Mouse (Mus musculus) left cerebral cortex, postnatal 4 days (tissue): ENCODE data around the gene Slc22a12. TPM values are rescaled to one million over a fixed set of nuclear protein-coding genes. Genes with fewer than 3 reads are reported as not detected.
A peak's percentile ranks its signal among the peaks of the same experiment; 100 is the strongest.

Experiments
- DNase-seq: peaks from one replicate; pipeline ENCODE4 v3.0.0-alpha.2; 2022
- intact Hi-C: fragments of 180-260 bp; cut with DNase I; formaldehyde crosslinking; loops from one replicate; pipeline ENCODE4 v1.15.1; 2025
- microRNA-seq: library from miRNA; unstranded; fragments of <30 nt; microRNA quantifications from one replicate; pipeline ENCODE4 v1.2.0, GENCODE M21; 2022
- total RNA-seq, 2 experiments: library from RNA; stranded (reverse); gene quantifications; 2 replicates each; pipeline ENCODE4 v1.2.3; 2021

The Slc22a12 gene
- total RNA-seq, 2 experiments from 2014 or later = 0.30 TPM; not detected in 1

GRCm38 (mm10) chr19:6496462-6497149 is 46.2 kb downstream of the Slc22a12 start:
- no peak for DNase-seq
- intact Hi-C loops = no loop called here

DNA sequence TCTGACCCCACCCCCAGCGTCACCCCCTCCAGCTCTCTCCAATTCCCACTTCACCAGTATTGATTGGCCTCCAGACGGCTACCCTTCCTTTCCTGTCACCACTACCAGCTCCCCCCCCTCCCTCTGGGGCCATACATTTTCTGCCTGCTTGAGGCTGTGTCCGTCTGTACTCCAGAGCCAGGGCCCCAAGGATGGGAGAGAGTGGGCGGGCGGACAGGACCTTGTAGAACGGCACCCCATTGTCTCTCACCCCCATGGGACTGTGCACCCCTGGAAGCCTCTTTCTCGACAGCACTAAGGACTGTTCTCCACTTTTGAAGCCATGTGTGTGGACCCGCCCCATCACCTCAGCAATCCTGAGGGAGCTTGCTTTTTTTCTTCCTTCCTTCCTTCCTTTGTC is 47.1 kb downstream of the Slc22a12 start:
- intact Hi-C loops = no loop called here

DNA sequence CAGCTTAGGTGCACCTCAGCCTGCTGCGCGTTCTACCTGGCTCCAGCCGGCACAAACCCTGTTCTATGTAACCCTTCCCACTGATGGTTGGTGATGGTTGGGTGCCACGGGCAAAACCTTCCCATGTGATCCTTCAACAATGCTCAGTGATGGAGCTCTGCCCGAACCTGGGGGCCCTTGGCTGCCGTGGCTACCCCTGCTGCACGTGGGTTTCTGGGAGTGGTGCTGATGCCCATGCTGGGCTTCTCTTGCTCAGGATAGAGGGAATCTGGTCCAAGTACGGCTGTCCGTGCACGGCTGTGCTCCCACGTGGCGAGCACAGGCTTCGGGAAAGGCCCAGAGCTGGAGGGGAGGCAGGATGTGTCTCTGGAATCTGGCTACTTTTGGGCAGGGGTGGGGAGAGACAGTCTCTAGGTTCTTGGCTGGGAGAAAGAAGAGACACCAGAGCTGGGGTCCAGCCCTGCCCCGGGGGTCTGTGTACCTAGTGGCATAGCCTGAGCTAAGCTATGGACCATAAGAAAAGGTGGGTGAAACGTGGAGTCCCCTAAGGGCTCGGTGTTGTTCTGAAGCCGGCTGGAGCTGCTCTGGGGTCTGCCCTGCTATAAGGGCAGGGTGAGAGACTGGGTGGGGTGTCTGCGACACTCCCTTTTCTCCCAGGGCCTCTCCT is 48.2 kb downstream of the Slc22a12 start:
- intact Hi-C loops = no loop called here
- no peak for DNase-seq

More for the DNA sequence above, 47.1 kb downstream of the Slc22a12 start:
- no peak for DNase-seq

DNA sequence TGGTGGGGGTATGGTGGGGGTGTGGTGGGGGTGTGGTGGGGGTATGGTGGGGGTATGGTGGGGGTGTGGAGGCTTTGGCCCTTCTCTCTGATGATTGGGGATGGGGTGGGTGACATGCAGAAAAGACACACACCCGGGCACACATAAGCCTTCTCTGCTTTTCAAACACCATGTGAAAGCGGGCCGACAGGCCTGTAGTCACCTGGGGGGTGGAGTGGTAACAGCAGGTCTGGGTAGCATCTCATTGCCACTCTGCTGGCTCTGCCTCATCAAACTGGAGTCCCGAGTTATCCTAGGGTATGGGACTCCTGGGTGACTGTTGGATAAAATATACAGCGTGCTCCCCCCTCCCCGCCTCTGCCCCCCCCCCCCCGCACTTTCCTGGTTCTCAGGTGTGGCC is 48.8 kb downstream of the Slc22a12 start:
- intact Hi-C loops = no loop called here
- DNase-seq = no peak

DNA sequence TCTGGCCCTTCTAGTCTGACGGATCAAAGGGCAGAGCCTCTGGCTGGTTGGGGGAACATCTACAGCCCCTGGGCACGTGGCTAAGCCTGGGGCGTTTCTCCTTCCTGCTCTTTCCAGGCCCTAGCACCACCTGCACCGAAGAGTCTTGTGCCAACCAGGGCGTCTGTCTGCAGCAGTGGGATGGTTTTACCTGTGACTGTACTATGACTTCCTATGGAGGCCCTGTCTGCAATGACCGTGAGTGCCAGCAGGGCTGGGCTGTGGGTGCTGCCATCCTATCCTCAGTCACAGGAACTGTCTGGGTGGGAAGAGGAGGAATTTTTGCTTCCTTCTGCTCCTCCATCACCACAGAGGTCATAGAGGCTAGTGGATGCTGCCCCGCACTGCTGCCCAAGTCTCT is 49.6 kb downstream of the Slc22a12 start:
- DNase-seq = no peak
- intact Hi-C loops = loop anchor here (2.0 kb wide), 1 partner anchor 172 kb away; no protein-coding TSS in a partner anchor

GRCm38 (mm10) chr19:6492124-6492523 is 50.7 kb downstream of the Slc22a12 start:
- intact Hi-C loops = loop anchor here (2.0 kb wide), 1 partner anchor 173 kb away; no protein-coding TSS in a partner anchor

GRCm38 (mm10) chr19:6491538-6491937 is 51.3 kb downstream of the Slc22a12 start:
- intact Hi-C loops = no loop called here

More at GRCm38 (mm10) chr19:6492124-6492523, 50.7 kb downstream of the Slc22a12 start:
- DNase-seq = peak; percentile 86

DNA sequence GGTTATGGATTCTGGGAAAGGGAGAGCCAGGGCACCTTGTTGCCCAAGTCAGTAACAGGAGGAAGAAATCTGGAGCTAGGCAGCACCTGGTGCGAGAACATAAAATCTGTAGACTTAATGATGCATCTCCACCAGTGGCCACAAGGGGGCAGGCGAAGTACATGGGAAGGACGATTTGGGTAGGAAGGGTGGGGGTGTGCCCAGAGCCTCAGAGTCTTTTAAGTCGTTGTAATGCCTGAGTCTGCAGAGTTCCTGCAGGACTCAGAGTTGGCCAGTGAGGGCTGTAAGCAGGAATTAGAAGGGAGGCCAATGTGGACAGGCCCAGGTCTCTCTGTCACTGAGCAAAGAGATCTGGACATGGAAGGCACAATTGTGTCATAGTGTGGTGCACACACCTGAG is 53.8 kb downstream of the Slc22a12 start:
- peak; percentile 94 for DNase-seq
- intact Hi-C loops = no loop called here

More at GRCm38 (mm10) chr19:6491538-6491937, 51.3 kb downstream of the Slc22a12 start:
- DNase-seq = no peak

Small RNA genes within 50 kb of the gene (microRNA-seq; reads per million reads assigned to microRNA genes)
- not detected for gene Gm26460

Other genes with a start within 250 kb of the Slc22a12 start
- gene Cdc42bpg, start 236.6 kb downstream of the Slc22a12 start, total RNA-seq = 1 to 10 TPM; 5.0 to 5.7 TPM
- gene Men1, start 208.1 kb downstream of the Slc22a12 start, total RNA-seq = 10 to 100 TPM; 81.1 to 81.4 TPM
- gene Map4k2, start 201.9 kb downstream of the Slc22a12 start, total RNA-seq = 100 to 1,000 TPM in 1 of 2 experiments, 10 to 100 TPM in 1; 91.7 to 102 TPM
- gene Sf1, start 179.3 kb downstream of the Slc22a12 start, total RNA-seq = 100 to 1,000 TPM; 231 to 244 TPM
- 1 to 10 TPM; 6.2 to 8.2 TPM for gene Pygm, start 158.6 kb downstream of the Slc22a12 start, total RNA-seq
- 100 to 1,000 TPM; 225 to 228 TPM for gene Rasgrp2, start 143.7 kb downstream of the Slc22a12 start, total RNA-seq
- 100 to 1,000 TPM; 695 to 758 TPM for gene Nrxn2, start 124.3 kb downstream of the Slc22a12 start, total RNA-seq